Mouse (Mus musculus) heart, adult 11 months (tissue): ENCODE measurements at regions not wholly inside any gene's neighbourhood (a gene's known extent, or its start where the extent isn't known, plus 50 kb on each side); places are given as distances from the start of the nearest gene placed in this dataset.

Source experiments
- DNase-seq: peaks from one replicate; pipeline ENCODE4 v3.0.0; 2022

DNA sequence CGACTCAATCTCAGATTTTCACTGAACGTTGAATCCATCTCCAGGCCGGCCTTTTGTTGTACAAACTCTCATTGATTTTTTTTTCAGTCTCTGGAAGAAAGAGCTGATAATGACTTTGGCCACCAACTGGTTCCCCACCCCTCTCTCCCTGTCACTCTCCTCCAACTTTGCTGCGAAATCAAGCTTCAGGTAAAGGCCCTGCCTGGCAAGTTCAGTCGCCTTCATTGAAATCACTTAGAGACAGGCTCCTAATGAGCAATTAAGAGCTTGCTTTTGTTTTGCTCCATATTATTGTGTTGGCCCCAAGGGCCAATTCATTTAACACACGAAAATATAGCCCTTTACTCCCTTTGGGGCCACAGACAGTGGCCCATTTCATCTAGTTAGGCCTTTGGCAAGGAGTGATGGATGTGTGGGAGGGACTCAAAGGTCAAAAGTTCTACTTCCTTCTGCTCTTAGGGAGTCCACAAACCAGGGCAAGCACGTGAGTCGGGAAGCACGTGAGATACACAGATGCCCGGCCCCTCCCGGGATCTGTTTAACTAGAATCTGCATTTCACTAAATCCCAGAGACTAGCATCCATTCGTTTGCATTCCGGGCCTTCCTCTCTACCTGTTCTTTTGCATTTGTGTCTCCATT is 120.0 kb downstream of the Dact1 start:
- DNase-seq: no peak

DNA sequence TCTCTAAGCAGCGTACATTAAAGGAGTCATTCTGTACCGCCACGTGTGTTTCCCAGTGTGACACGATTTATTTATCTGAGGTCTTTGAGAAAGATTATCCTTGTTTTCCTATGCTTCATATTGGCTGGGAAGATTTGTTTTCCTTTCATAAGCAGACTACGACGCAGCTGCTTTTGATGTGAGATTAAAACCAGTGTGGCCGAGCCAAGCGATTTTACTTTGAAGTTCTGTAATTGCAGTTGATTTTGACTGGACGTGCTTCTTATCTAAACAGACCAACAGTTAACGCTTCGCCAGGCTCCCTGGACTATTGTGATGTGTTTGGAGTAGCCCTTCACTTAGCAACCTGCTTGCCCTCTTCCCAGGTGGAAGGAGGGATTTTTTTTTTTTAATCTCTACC is 120.6 kb downstream of the Dact1 start:
- no peak for DNase-seq

DNA sequence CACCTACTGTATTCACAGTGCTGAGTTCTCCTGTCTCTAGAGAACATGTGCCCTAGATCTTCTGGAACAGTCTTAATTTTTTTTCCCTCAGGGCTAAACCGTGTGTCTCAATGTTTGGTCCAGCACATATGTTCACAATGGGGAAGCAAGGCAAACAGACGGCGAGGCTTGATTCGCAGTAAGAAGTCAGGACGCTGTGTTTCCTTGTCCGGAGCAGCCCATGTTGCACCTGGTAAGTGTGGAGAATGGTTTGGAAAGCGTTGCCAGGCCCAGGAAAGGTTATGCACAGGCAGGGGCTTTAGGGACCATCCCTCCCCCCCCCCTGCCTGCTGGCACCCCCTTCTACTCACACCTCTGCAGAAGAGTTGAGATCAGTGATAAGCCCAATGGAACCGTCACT is 121.4 kb downstream of the Dact1 start:
- no peak for DNase-seq

DNA sequence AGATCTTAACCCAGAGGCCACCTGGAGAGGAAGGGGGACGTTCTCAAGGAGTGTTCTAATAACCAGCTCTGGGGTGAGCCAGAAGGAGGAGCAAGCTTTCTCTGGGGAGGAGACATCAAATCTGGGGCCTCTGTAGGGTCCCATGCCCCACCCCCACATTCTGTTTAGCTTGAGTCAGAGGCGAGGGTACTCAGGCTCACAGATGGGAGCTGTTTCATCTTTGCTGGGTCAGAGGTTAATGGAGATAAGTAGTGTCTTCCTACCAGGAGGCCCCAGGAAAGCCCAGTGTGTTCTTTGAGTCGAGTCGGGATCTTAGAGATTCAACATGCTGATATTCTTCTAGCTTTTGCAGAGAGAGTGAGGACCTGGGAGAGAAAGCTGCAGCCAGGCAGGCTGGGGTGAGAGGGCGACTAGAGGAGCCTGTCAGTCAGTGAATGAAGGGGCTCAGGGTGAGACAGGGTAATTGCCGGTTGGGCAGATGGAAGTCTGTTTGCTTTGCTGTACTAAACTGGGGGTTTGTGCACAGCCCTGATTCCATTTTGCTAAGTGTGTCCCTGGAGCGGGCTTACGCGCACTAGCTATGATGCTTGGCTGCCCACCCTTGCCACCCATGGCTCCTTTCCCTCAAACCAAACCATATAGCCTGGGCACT is 124.0 kb downstream of the Dact1 start:
- no peak for DNase-seq

DNA sequence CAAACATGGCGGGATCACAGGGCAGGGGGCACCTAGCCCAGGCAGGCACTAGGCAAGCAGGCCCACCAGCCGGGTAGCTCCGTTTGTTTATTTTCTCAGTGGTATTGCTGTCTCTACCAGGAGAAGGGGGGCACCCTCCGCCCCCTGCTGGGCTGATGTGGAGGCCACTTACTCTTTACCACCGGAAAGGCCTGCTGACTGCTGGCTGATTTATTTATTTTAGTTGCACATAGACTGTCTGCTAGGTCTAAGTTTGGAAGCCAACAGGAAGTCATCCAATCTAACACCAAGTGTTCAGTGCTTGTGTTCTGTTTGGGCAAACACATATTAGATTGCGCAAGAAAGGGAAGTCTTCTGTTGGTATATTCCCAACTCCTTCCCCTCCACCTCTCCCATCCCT is 128.6 kb downstream of the Dact1 start:
- DNase-seq: peak; percentile 96

DNA sequence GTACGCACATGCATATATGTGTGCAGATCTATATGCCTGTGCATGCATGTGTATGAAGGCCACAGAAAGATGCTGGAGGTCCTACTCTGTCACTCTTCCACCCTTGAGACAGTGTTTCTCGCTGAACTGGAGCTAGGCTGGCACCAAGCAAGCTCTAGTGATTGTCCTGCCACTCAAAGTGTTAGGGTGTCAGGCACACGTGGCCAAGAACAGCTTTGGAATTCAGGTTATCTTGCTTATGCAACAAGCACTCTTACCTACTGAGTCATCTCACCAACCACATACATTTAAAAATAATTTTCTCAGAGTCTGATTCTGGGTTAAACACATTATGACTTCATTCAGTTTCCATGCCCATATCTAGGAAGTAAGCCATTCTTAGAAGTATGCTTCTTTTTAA is 131.2 kb downstream of the Dact1 start:
- DNase-seq: no peak

DNA sequence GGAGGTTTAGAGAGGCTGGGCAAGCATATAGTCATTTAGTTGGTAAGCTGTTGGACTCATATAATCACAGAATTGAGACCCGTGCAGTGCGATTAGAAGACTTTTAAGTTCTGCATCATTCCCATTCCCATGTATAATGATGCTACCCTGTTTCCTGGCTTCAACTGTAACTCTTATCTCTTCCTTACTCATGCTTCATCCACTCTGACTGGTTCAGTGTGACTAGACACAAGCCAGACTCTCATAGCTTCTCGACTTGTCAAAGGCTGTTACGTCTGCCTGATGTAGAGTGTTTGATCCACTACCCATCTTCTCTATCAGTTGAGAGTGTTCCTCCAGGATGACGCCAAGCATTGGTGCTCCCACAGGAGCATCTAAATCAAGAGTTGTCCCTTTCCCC is 131.6 kb downstream of the Dact1 start:
- DNase-seq: no peak

DNA sequence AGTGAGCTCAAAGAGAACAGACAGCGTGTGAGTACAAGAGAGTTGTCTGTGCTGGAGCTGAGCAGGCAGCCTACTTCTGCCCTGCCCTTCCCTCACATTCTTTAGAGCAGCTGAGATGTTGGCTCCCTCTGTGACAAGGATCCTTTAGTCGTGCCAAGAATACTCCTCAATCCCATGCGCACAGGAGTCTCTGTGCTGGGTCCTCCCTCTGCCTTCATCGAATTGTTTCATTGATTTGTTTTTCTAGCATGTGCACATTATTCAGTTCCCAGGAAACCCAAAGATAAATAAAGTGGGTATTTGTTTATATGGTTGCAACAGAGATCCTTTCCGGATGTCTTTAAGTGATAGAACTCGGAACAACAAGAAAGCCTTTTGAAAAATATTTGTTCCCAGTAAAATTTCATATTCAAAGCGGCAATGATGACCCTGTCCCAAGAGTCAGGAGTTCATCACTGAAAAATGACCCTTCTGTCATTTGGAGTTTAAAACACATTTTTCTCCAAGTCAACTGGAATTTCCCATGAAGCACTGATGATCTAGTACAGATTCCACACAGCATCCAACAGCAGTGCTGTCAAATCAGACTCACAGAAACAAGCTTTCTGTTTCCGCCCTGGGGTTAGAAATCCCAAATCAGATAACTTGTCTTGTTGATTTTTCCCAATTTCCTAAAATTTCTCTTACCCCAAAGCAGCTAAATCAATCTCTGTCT is 136.7 kb downstream of the Dact1 start:
- peak; percentile 94 for DNase-seq

DNA sequence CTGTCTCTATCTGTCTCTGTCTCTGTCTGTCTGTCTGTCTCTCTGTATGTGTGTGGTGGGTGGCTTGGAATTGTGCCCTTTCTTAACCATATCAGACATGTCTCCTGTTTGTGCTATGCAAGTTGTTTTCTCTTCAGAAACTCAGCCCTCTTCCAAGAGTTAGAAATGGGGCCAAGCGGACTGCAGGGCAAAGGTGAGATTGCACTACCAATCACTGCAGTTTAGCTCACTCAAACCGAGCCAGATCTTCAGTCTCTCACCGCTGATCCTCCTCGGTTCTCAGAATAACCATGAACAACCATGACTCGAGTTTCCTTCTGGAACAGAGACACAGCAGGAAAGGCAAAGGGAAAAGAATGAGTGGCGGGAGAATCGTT is 137.2 kb downstream of the Dact1 start:
- DNase-seq: no peak

DNA sequence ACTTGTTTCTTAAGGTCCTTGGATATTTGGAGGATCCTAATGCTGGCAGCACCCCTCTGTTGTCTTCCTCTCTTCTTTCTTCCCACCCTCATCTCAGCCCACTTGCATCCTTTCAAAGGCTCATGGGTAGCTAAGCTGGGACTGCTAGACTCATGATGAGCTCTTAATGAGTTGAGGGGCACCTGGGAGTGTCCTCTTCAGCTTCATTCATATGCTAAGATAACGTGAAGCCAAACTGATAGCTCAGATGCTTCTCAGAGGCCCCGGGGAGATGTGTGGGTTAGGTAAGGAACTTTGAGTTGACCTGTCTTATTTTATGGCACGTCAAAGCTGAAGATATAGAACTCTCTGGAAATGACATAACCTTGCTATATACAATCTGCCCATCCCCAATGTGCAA is 139.3 kb downstream of the Dact1 start:
- no peak for DNase-seq

DNA sequence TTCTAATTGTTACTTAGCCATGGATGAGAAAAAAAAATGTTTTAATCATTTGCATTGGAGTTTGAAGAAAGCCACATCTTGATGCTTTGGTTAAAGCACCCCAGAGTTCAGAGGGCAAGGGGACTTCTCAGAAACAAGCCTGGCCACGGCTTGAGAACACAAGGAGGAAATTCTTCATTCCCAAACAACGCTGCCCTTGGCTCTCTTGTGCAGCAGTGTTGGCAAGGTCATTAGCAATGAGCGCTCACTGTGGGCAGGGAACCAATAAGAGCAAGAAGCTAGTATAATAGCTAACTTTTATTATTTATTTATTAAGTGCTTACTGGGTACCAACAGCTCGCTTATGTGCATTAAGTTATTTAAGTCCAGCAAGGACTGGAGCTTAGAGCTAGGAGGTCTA is 140.4 kb downstream of the Dact1 start:
- DNase-seq: peak; percentile 91

DNA sequence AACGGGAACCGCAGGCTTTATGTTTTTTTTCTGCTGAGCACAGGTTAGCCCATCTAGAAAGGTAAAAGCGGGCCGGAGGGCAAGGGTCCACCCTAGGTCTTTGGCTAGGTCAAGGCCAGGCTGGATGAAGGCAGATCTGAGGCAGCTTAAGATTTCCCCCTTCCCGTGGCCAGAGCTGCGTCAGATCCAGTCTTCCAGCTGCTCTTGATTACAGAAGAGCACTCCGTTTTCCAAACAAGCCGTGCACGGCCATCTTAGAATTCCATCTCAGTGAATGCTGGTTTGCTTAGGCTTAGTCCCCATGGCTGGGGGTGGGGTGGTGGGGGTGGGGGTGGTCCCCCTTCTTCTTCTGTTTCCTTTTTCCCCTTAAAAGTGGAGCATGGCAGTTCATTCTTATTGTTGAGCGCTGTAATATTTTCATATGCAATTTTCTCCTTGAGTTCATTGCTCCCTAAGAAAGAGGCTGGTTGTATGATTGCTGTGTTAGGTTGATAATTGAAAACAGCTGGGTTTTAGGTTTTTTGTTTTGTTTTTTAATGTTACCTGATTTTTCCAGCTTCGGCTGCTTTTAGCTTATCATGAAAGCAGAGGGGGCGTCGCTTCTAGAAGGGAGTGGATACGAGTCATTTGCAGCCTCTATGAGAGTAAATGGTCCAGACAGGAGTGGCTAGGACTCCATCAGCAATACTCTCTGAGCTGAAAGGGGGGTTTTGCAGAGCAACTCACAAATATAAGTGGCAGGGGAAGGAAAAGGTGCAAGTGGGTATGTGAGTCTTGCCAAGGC is 141.2 kb downstream of the Dact1 start:
- DNase-seq: no peak

DNA sequence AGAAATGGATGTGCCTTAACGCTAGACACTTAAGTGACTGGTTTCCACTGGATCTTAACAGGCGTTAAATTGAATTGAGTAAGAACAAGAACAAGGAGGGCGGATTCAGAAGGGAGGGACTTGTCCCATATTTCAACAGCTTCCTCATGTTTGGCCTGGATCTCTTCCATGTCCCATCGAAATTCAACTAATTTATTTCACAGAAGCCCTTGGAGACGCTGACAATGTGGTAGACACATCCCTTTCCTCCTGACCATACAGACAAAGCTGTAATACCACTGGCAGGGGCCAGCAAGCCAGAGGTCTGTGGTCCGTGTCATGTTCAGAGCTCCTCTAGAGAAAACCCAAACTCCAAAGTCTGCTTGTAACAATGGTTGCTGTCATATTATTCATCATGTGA is 147.2 kb downstream of the Dact1 start:
- DNase-seq: no peak

DNA sequence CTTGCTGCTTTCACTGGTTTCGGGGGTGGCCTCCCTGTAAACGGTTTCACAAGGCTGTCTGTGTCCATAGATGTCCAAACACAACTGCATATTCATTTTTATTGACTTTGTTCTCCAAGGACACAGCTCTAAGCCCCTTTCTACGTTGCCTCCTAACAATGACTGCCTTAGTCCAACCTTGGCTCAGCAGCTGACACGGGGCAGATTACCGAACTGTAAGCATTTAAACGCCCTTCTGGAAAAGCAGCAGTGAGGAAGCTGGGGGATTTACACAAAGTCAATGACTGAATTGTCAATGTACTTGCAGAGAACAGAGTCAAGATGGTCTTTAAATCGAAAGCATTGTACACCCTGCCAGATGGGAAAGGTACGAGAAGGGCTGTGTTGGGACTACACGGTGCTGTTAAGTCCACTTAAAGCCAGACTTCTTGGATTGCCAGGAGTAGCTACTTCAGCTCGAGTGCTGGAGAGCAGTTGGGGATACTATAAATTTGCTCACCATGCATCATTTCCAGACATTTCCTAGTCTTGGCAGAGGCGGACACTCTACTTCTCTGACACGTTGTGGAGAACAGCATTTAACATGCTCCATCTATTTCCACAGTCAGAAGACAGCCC is 149.0 kb downstream of the Dact1 start:
- DNase-seq: no peak

DNA sequence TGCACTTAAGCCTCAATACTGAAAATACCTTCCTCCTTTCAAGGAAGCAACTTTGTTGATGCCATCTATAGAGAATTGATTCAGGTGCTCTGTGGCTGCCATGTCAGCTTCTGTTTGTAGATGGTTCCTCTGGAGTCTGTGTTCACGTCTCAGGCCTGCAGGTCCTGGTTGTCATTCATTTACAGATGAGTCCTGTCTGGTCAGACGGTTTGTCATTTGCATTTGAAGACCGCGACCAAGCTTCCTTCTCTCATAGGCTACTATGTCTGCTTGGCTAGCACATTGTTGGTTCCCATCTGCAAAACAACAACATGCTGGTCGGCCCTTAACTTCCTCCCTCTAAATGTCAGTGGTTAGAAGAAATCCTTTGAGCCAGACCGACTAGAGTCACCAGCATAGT is 151.0 kb downstream of the Dact1 start:
- no peak for DNase-seq

DNA sequence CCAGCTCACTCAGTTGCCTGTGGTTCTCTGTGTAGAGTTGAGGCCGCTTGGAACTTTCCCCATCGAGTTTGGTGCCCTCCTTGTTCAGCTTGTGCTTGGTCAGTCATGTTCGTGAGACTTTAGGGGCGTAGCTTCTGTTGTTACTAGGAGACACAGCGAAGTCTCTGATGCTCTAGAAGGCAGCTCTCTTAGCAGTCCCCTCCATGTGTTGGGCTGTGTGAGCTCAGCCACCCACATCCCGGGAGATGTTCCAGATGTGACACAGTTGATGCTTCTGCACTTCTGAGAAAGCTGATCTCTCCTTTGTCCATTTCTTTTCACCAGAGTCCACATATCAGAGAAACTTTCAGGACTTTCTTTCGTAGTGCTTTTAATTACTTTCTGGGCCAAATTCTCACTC is 158.1 kb downstream of the Dact1 start:
- DNase-seq: peak; percentile 92

DNA sequence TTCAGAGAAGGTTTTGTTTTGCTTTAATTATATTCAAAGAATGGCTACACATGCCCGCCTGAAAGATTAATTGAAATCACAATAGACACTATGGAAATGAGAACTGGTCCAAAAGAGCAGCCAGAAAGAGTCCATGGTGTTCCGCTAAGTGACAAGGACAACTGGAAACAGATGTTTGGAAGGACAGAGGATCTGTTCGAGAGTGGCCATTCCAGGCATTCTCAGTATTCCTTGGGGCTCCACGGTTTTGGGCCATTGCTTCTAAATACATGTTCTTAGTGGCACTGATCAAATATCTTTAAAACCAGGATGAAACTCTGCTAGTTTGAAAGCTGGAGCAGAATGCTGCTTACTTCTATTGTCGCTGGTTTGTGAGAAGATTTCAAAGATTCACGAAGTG is 158.6 kb downstream of the Dact1 start:
- no peak for DNase-seq

DNA sequence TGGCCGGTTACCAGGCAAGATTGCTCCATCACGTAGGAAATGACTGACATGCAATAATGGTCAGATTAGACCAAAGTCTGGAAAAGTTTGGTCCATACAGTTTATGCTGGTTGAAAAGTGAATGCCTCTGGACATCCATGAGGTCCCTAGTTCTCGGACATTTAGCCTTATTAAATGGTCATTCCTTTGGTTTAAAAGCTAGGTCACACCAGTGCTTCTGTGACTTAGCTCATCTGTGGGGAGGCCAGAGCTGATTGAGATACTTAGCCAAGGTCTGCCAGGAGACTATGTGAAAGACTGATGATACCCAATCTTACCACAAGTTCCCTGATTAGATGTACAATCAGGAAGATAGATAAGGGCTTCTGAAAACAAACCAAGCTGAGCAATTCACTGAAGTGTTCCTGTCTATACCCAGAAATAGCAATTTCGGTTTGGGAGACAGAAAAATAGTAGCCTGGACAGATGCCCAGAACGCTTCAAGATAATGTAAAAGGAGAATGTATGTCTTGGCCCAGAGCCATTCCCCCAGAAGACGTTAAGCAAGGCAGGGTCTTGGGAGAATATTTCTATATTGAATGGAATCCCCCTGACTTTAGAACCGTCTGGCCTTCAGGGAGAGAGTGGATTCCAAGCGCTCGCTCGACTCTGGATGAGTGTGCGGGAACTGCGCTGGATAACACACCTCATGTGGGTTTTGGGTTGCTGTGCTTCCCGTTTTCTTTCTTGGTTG is 161.5 kb downstream of the Dact1 start:
- DNase-seq: peak; percentile 57

DNA sequence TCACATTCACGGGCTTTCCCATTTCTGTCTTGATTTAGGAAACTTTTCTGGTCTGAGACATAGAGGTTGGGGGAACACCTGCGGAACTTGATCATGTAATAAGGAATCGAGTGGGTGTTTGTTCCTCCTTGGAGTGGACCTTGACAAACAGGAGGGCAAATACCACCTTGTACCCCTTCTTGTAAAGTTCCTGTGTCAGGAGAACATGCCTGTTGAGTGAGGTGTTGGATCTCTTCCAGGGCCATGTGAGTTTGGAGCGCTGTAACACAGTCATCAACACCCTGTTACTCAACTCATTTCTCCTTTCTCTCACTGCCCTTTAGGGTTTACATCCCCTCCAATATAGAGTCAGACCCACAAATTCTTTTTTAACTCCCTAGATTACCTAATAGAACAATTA is 162.0 kb downstream of the Dact1 start:
- DNase-seq: peak; percentile 80

DNA sequence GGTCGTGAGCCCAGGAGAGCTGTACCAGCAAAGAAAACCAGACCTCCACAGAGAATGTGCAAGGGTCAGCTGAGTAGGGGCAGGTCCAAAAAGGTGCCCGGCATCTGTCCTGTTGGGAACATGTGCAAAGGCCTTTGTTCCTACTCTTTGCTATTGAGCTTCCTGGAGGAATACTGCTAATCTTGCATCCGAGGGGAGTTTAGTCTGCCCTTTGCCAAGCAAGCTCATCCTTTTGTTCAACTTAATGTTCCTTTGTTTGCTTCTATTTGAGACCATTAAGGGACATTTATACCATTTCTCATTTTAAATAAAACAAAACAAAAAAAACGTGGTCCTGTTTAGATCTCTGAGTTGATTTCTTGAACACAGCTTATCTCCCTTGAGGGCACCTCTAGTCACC is 166.6 kb downstream of the Dact1 start:
- DNase-seq: peak; percentile 73

DNA sequence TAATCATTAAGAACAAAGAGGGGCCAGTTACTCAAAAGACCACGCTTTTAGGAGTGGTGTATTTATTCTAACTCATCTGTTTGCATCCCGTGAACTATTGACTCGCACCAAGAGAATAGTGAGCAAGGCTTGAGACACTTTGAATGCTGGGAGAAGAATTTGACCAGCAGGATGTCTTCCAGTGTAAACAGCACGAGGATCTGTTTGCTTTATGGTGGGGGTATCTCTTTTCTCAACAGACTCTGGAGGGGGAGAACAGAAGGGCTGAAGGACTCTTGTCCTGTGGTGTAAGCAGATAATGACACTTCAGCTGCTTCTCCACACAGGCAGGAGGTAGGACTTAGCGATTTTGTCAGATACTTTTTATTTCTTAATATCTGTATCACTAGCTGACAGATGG is 168.0 kb downstream of the Dact1 start:
- no peak for DNase-seq

DNA sequence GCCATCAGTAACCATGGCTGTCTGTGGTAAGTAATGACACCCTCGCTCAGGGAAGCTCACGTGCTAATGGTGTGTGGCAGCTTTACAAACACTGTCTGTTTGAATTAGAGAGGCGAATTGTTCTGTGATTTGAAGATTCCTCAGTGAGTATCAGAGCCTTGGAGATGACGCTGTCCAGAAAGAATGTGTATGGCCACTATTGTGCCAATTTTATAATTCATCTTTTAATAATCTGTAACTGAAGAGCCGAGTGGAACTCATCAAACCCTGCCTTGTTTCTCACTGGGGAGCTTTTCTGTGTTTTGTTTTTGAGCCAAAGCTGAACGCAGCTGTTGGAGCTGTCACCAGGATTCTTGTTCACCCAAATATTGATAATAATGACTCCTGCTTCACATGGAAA is 171.7 kb downstream of the Dact1 start:
- peak; percentile 95 for DNase-seq
